Mouse (Mus musculus) heart, embryonic 13.5 days (tissue): Measurements from ENCODE around the gene Fbxw8. TPM values are rescaled to one million over a fixed set of nuclear protein-coding genes. Genes with fewer than 3 reads are reported as not detected.

Experiments
- ATAC-seq: fragments of 200-750 bp; cut with Nextera tagmentation; 2 replicates; pipeline ENCODE4 v1.8.0; 2017; ENCODE audit warnings: moderate TSS enrichment; ENCODE audit not compliant: insufficient number of reproducible peaks, low FRiP score, low TSS enrichment; ENCODE audit errors: extremely low read depth
- H3K27ac ChIP-seq: fragments of 300-500 bp; sonication (generic); replicated peaks from 2 replicates; pipeline ENCODE4 v1.5.1; 2015; ENCODE audit warnings: moderate library complexity, mild to moderate bottlenecking, inconsistent platforms
- H3K27me3 ChIP-seq: fragments of 300-500 bp; sonication (generic); replicated peaks from 2 replicates; pipeline ENCODE4 v1.6.1; 2015; ENCODE audit warnings: mild to moderate bottlenecking, inconsistent platforms
- H3K36me3 ChIP-seq: fragments of 300-500 bp; sonication (generic); 2 replicates; pipeline ENCODE4 v1.6.1; 2015; ENCODE audit warnings: mild to moderate bottlenecking, inconsistent platforms
- H3K4me1 ChIP-seq: fragments of 300-500 bp; sonication (generic); 2 replicates; pipeline ENCODE4 v1.6.1; 2015; ENCODE audit warnings: inconsistent platforms
- H3K4me2 ChIP-seq: fragments of 300-500 bp; sonication (generic); 2 replicates; pipeline ENCODE4 v1.6.1; 2015; ENCODE audit warnings: inconsistent platforms, mild to moderate bottlenecking, moderate library complexity
- H3K4me3 ChIP-seq: fragments of 300-500 bp; sonication (generic); 2 replicates; pipeline ENCODE4 v1.5.1; 2015; ENCODE audit warnings: moderate library complexity, mild to moderate bottlenecking, inconsistent platforms
- H3K9ac ChIP-seq: fragments of 300-500 bp; sonication (generic); 2 replicates; pipeline ENCODE4 v1.6.1; 2015; ENCODE audit warnings: inconsistent platforms, mild to moderate bottlenecking, moderate library complexity
- H3K9me3 ChIP-seq: fragments of 300-500 bp; sonication (generic); 2 replicates; pipeline ENCODE4 v1.6.1; 2016; ENCODE audit warnings: inconsistent platforms
- whole genome bisulfite sequencing: fragments of 180-500 bp; shearing (Covaris S2); methylation state at CpG from one replicate; pipeline ENCODE4 v1.1.7; 2015; ENCODE audit warnings: mixed read lengths; 5-methylcytosine and 5-hydroxymethylcytosine counted together
- polyA plus RNA-seq: library from polyadenylated mRNA; unstranded; fragments of >200 nt; fragmentation: Nextera tagmentation; extraction: Ambion mirVana; gene quantifications from 2 replicates; pipeline ENCODE4 v1.2.1, GENCODE M21; 2015

The Fbxw8 gene
- polyA plus RNA-seq, 1 experiment from 2014 or later: 21.5 TPM

GRCm38 (mm10) chr5:118128651-118129050 lies 26.6 kb downstream of the Fbxw8 start:
- no peaks in the 10 kb centered on the region for H3K27me3 ChIP-seq
- H3K4me3 ChIP-seq: no peak overlapping the region
- no peak for ATAC-seq
- H3K4me2 ChIP-seq: 0 out of 2 replicates have a peak overlapping the region, but pooled peaks have one; percentile 14
- peak overlapping the region; percentile 75 for H3K27ac ChIP-seq
- H3K4me1 ChIP-seq: peaks cover 62% of the 10 kb centered on the region
- peaks cover 50% of the 10 kb centered on the region for H3K36me3 ChIP-seq
- 0 out of 2 replicates have a peak overlapping the region, but pooled peaks have one; percentile 1 for H3K9ac ChIP-seq
- 42% methylated on average over 9 of the region's 9 CpGs for WGBS
- H3K9me3 ChIP-seq: no peaks in the 10 kb centered on the region

- H3K36me3 ChIP-seq: peaks cover 52% of the 10 kb centered on the region
- no peaks in the 10 kb centered on the region for H3K9me3 ChIP-seq
- 0 out of 2 replicates have a peak overlapping the region, but pooled peaks have one; percentile 1 for H3K9ac ChIP-seq
- ATAC-seq: peak; percentile 67; the same call in 1 of the 2 replicates
- 0 out of 2 replicates have a peak overlapping the region, but pooled peaks have one; percentile 14 for H3K4me2 ChIP-seq
- no peak overlapping the region for H3K4me3 ChIP-seq
- H3K27ac ChIP-seq: peak overlapping the region; percentile 75
- H3K4me1 ChIP-seq: peaks cover 58% of the 10 kb centered on the region
- 20% methylated on average over 6 of the region's 6 CpGs for WGBS
- no peaks in the 10 kb centered on the region for H3K27me3 ChIP-seq
Measured at GRCm38 (mm10) chr5:118128208-118128607, 27.1 kb downstream of the Fbxw8 start.

- Histone ChIP-seq H3K9me3 (no peaks in the 10 kb centered on the region), H3K9ac (no peak overlapping the region), H3K4me3 (no peak overlapping the region), H3K4me2 (no peak overlapping the region), H3K27me3 (no peaks in the 10 kb centered on the region), H3K27ac (no peak overlapping the region), H3K36me3 (peaks cover 53% of the 10 kb centered on the region), H3K4me1 (peaks cover 56% of the 10 kb centered on the region)
- ATAC-seq: no peak
- WGBS: 74% methylated on average over 4 of the region's 4 CpGs
Measured at GRCm38 (mm10) chr5:118126671-118127070, 28.6 kb downstream of the Fbxw8 start.

- H3K4me1 ChIP-seq: peaks cover 61% of the 10 kb centered on the region
- WGBS: 52% methylated on average over 10 of the region's 10 CpGs
- H3K27me3 ChIP-seq: no peaks in the 10 kb centered on the region
- no peak overlapping the region for H3K4me2 ChIP-seq
- H3K9ac ChIP-seq: no peak overlapping the region
- peaks cover 51% of the 10 kb centered on the region for H3K36me3 ChIP-seq
- no peaks in the 10 kb centered on the region for H3K9me3 ChIP-seq
- ATAC-seq: no peak
- no peak overlapping the region for H3K27ac ChIP-seq
- no peak overlapping the region for H3K4me3 ChIP-seq
Measured at GRCm38 (mm10) chr5:118123096-118123495, 32.2 kb downstream of the Fbxw8 start.

- Histone ChIP-seq H3K4me2 (no peak overlapping the region), H3K27ac (no peak overlapping the region), H3K4me3 (no peak overlapping the region), H3K36me3 (peaks cover 54% of the 10 kb centered on the region), H3K9me3 (no peaks in the 10 kb centered on the region), H3K4me1 (peaks cover 52% of the 10 kb centered on the region), H3K27me3 (no peaks in the 10 kb centered on the region), H3K9ac (no peak overlapping the region)
- WGBS: 80% methylated on average over 4 of the region's 4 CpGs
- ATAC-seq: no peak
Measured at GRCm38 (mm10) chr5:118121928-118122327, 33.3 kb downstream of the Fbxw8 start.

- H3K4me2 ChIP-seq: no peak overlapping the region
- 49% methylated on average over 2 of the region's 2 CpGs for WGBS
- ATAC-seq: no peak
- H3K4me1 ChIP-seq: peaks cover 56% of the 10 kb centered on the region
- no peaks in the 10 kb centered on the region for H3K27me3 ChIP-seq
- H3K9ac ChIP-seq: no peak overlapping the region; the same call in 1 of the 2 replicates
- no peak overlapping the region for H3K27ac ChIP-seq
- H3K4me3 ChIP-seq: no peak overlapping the region
- H3K9me3 ChIP-seq: no peaks in the 10 kb centered on the region
- peaks cover 49% of the 10 kb centered on the region for H3K36me3 ChIP-seq
Measured at GRCm38 (mm10) chr5:118120670-118121069, 34.6 kb downstream of the Fbxw8 start.

GRCm38 (mm10) chr5:118118922-118119321 lies 36.3 kb downstream of the Fbxw8 start:
- H3K27me3 ChIP-seq: no peaks in the 10 kb centered on the region
- H3K36me3 ChIP-seq: peaks cover 43% of the 10 kb centered on the region
- no peak overlapping the region for H3K4me3 ChIP-seq
- H3K4me1 ChIP-seq: peaks cover 46% of the 10 kb centered on the region
- H3K4me2 ChIP-seq: no peak overlapping the region
- no peaks in the 10 kb centered on the region for H3K9me3 ChIP-seq
- no peak overlapping the region for H3K27ac ChIP-seq
- no peak overlapping the region for H3K9ac ChIP-seq
- 90% methylated on average over 5 of the region's 5 CpGs for WGBS
- ATAC-seq: no peak

- Histone ChIP-seq H3K9ac (no peak overlapping the region), H3K9me3 (no peaks in the 10 kb centered on the region), H3K4me2 (no peak overlapping the region), H3K4me3 (no peak overlapping the region), H3K27me3 (no peaks in the 10 kb centered on the region), H3K36me3 (peaks cover 43% of the 10 kb centered on the region), H3K27ac (no peak overlapping the region), H3K4me1 (peaks cover 46% of the 10 kb centered on the region)
- ATAC-seq: no peak
- WGBS: 82% methylated on average over 3 of the region's 3 CpGs
Measured at GRCm38 (mm10) chr5:118118351-118118750, 36.9 kb downstream of the Fbxw8 start.

GRCm38 (mm10) chr5:118113617-118114016 lies 41.6 kb downstream of the Fbxw8 start:
- H3K9me3 ChIP-seq: no peaks in the 10 kb centered on the region
- no peak for ATAC-seq
- H3K36me3 ChIP-seq: peaks cover 75% of the 10 kb centered on the region
- no peak overlapping the region for H3K27ac ChIP-seq
- no peak overlapping the region for H3K4me2 ChIP-seq
- H3K4me1 ChIP-seq: peaks cover 25% of the 10 kb centered on the region
- no peaks in the 10 kb centered on the region for H3K27me3 ChIP-seq
- 85% methylated on average over 13 of the region's 13 CpGs for WGBS
- no peak overlapping the region for H3K9ac ChIP-seq
- H3K4me3 ChIP-seq: no peak overlapping the region

- ATAC-seq: no peak
- Histone ChIP-seq H3K27ac (no peak overlapping the region), H3K4me2 (no peak overlapping the region), H3K4me1 (peaks cover 31% of the 10 kb centered on the region), H3K4me3 (no peak overlapping the region), H3K36me3 (peaks cover 72% of the 10 kb centered on the region), H3K9ac (no peak overlapping the region), H3K9me3 (no peaks in the 10 kb centered on the region), H3K27me3 (no peaks in the 10 kb centered on the region)
- 89% methylated on average over 7 of the region's 7 CpGs for WGBS
Measured at GRCm38 (mm10) chr5:118113043-118113442, 42.2 kb downstream of the Fbxw8 start.

- Histone ChIP-seq H3K27ac (peak overlapping the region; percentile 48), H3K9me3 (no peaks in the 10 kb centered on the region), H3K4me2 (0 out of 2 replicates have a peak overlapping the region, but pooled peaks have one; percentile 27), H3K9ac (0 out of 2 replicates have a peak overlapping the region, but pooled peaks have one; percentile 20), H3K36me3 (peaks cover 83% of the 10 kb centered on the region), H3K4me1 (peaks cover 28% of the 10 kb centered on the region), H3K4me3 (no peak overlapping the region), H3K27me3 (no peaks in the 10 kb centered on the region)
- no peak for ATAC-seq
- WGBS: 80% methylated on average over 7 of the region's 7 CpGs
Measured at GRCm38 (mm10) chr5:118108794-118109440, 46.3 kb downstream of the Fbxw8 start.
